ENCODE assay signal across 9 mouse cellular contexts in the genomic region with DNA sequence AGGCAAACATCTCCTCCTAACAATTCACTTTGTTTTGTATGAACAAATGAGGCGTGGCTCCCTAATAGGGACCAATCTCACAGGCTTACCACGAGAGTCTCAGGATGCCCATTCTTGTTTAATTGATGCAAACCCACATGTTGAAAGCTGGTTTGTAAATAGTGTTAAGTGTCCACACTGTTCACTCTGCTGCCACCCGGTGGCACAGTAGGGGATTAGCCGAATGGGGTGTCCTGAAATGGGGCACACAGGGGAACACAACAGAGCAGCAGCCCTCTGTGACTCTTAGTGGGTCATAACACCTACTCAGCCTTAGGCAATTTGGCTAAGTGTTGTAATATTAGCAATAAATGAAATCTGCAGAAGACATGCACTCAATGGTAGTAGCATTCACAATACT.
A peak's percentile ranks its signal among the peaks of the same experiment; 100 is the strongest.
DNase-seq lines count a peak whose midpoint lies in the region; ATAC-seq and TF ChIP-seq lines count a peak whose summit lies in the region.
"Had no signal": no experiment of that assay in that cellular context is flagged by ENCODE, and none has a peak within 500 bp of the region (broad histone marks: within the 10 kb centered on the region; RNA-seq: fewer than 3 reads in every experiment).

No protein-coding gene starts in this region.

- no peak for TF ChIP-seq EP300 in liver, embryonic 14.5 days (IDR thresholded peaks at IDR 0.05; ENCODE audit: low read depth)

- DNase-seq in liver, embryonic 14.5 days (ENCODE audit: low read depth in 3 of 3, low spot score in 3 of 3): no peak
- DNase-seq in liver, embryonic 11.5 days (ENCODE audit: low spot score): no peak
- DNase-seq in cerebellum, adult 11 months: peak; percentile 15
- DNase-seq in forebrain, embryonic 14.5 days (ENCODE audit: low spot score): peak; percentile 89
- peak; percentile 49 for DNase-seq in kidney, adult 2 months
- peak; percentile 64 for DNase-seq in left cerebral cortex, postnatal 4 days

- intact Hi-C loops in left cerebral cortex, postnatal 4 days (cut with DNase I): loop anchor here (10.0 kb wide), 1 partner anchor 144 kb away; no protein-coding TSS in a partner anchor

- no peaks in the 10 kb centered on the region for H3K27me3 ChIP-seq in liver, embryonic 14.5 days (ENCODE audit: control insufficient read depth, insufficient read depth, low read length)
- no peaks in the 10 kb centered on the region; the same call in 1 of the 2 replicates for H3K27me3 ChIP-seq in liver, embryonic 11.5 days (replicated peaks; ENCODE audit: control insufficient read depth, insufficient read depth, low read length)
- no peaks in the 10 kb centered on the region for H3K27me3 ChIP-seq in forebrain, embryonic 14.5 days (replicated peaks; ENCODE audit: control insufficient read depth, insufficient read depth, low read length)
- H3K27me3 ChIP-seq in kidney, adult 2 months (replicated peaks; ENCODE audit: control insufficient read depth, insufficient read depth, low read length): no peaks in the 10 kb centered on the region
- H3K27me3 ChIP-seq in neural tube, embryonic 13.5 days: 0 out of 2 replicates have a peak, but pooled peaks cover 6% of the 10 kb centered on the region

- H3K9ac ChIP-seq in liver, embryonic 14.5 days (replicated peaks): no peak overlapping the region
- H3K9ac ChIP-seq in liver, embryonic 11.5 days (ENCODE audit: low read depth, low read length): no peak overlapping the region
- no peak overlapping the region for H3K9ac ChIP-seq in forebrain, embryonic 14.5 days (ENCODE audit: low read length)
- H3K9ac ChIP-seq in neural tube, embryonic 13.5 days: no peak overlapping the region

- 5% methylated on average over 4 of the region's 4 CpGs for WGBS in liver, embryonic 14.5 days (ENCODE audit: insufficient replicate concordance)
- WGBS in liver, embryonic 11.5 days: 8% methylated on average over 4 of the region's 4 CpGs
- 4% methylated on average over 4 of the region's 4 CpGs for WGBS in forebrain, embryonic 14.5 days
- 9% methylated on average over 4 of the region's 4 CpGs for WGBS in kidney, adult 2 months
- WGBS in neural tube, embryonic 13.5 days: 7% methylated on average over 4 of the region's 4 CpGs

- H3K4me2 ChIP-seq in liver, embryonic 14.5 days (ENCODE audit: low read depth): no peak overlapping the region
- no peak overlapping the region for H3K4me2 ChIP-seq in liver, embryonic 11.5 days
- H3K4me2 ChIP-seq in forebrain, embryonic 14.5 days (ENCODE audit: low read length): no peak overlapping the region
- H3K4me2 ChIP-seq in neural tube, embryonic 13.5 days: no peak overlapping the region

- H3K36me3 ChIP-seq in liver, embryonic 14.5 days (replicated peaks; ENCODE audit: control insufficient read depth, insufficient read depth, low read depth): no peaks in the 10 kb centered on the region
- no peaks in the 10 kb centered on the region for H3K36me3 ChIP-seq in liver, embryonic 11.5 days (ENCODE audit: control insufficient read depth, insufficient read depth, low read length)
- no peaks in the 10 kb centered on the region for H3K36me3 ChIP-seq in forebrain, embryonic 14.5 days (ENCODE audit: control insufficient read depth, insufficient read depth, low read length)
- H3K36me3 ChIP-seq in kidney, adult 2 months (ENCODE audit: control insufficient read depth, insufficient read depth, low read length): no peaks in the 10 kb centered on the region
- H3K36me3 ChIP-seq in neural tube, embryonic 13.5 days: no peaks in the 10 kb centered on the region

- no peak for TF ChIP-seq POLR2A in kidney, adult 2 months (IDR thresholded peaks at IDR 0.05; ENCODE audit: low read depth, low read length)

- ATAC-seq in liver, embryonic 14.5 days (ENCODE audit: insufficient read depth): no peak
- no peak for ATAC-seq in liver, embryonic 11.5 days (replicated peaks; ENCODE audit: low FRiP score)
- peak; percentile 88 for ATAC-seq in forebrain, embryonic 14.5 days
- peak; percentile 75; the same call in 1 of the 2 replicates for ATAC-seq in neural tube, embryonic 13.5 days (ENCODE audit: low read depth)
- ATAC-seq in inflammation-experienced regulatory T-cells, adult 6 months: no peak

- H3K4me3 ChIP-seq in liver, embryonic 14.5 days (ENCODE audit: insufficient read depth in 1 of 2, low read depth in 2 of 2, low read length in 2 of 2): no peak overlapping the region
- H3K4me3 ChIP-seq in liver, embryonic 11.5 days (ENCODE audit: low read depth, low read length): no peak overlapping the region
- H3K4me3 ChIP-seq in forebrain, embryonic 14.5 days (ENCODE audit: low read depth, low read length): no peak overlapping the region
- H3K4me3 ChIP-seq in kidney, adult 2 months (ENCODE audit: insufficient read depth, low read depth, low read length): no peak overlapping the region
- no peak overlapping the region for H3K4me3 ChIP-seq in neural tube, embryonic 13.5 days

- no peak overlapping the region for H3K27ac ChIP-seq in liver, embryonic 14.5 days
- H3K27ac ChIP-seq in liver, embryonic 11.5 days (ENCODE audit: low read depth, low read length): no peak overlapping the region
- H3K27ac ChIP-seq in forebrain, embryonic 14.5 days (ENCODE audit: low read depth, low read length): no peak overlapping the region
- H3K27ac ChIP-seq in kidney, adult 2 months (ENCODE audit: insufficient read depth, low read depth, low read length): no peak overlapping the region
- H3K27ac ChIP-seq in neural tube, embryonic 13.5 days (replicated peaks): no peak overlapping the region
- H3K27ac ChIP-seq: macrophage had no signal

- TF ChIP-seq CTCF in liver, embryonic 14.5 days (IDR thresholded peaks at IDR 0.05; ENCODE audit: low read depth): peak; percentile 65
- TF ChIP-seq CTCF in kidney, adult 2 months (conservative IDR thresholded peaks at IDR 0.05; ENCODE audit: insufficient read depth, insufficient read length, low read depth, low read length): peak; percentile 78

- no peaks in the 10 kb centered on the region for H3K9me3 ChIP-seq in liver, embryonic 14.5 days (ENCODE audit: control insufficient read depth, low read length)
- H3K9me3 ChIP-seq in liver, embryonic 11.5 days (ENCODE audit: control insufficient read depth, low read length): no peaks in the 10 kb centered on the region
- no peaks in the 10 kb centered on the region for H3K9me3 ChIP-seq in forebrain, embryonic 14.5 days (replicated peaks; ENCODE audit: control insufficient read depth, low read length)
- H3K9me3 ChIP-seq in neural tube, embryonic 13.5 days: no peaks in the 10 kb centered on the region

- H3K4me1 ChIP-seq in liver, embryonic 14.5 days (replicated peaks; ENCODE audit: control insufficient read depth in 2 of 2, insufficient read depth in 2 of 2, low read length in 1 of 2): no peaks in the 10 kb centered on the region
- no peaks in the 10 kb centered on the region for H3K4me1 ChIP-seq in liver, embryonic 11.5 days (replicated peaks; ENCODE audit: control insufficient read depth, insufficient read depth, low read length)
- H3K4me1 ChIP-seq in forebrain, embryonic 14.5 days (ENCODE audit: control insufficient read depth, insufficient read depth, low read length): peaks cover 3% of the 10 kb centered on the region; the same call in 1 of the 2 replicates
- H3K4me1 ChIP-seq in kidney, adult 2 months (ENCODE audit: control insufficient read depth, insufficient read depth, low read length): no peaks in the 10 kb centered on the region
- no peaks in the 10 kb centered on the region for H3K4me1 ChIP-seq in neural tube, embryonic 13.5 days (replicated peaks)

Comparison
In these comparisons a context has a peak if more than half of its experiments do, and no peak if none do; other contexts are left out.
1. ATAC-seq: peak in forebrain, embryonic 14.5 days (single experiment) and neural tube, embryonic 13.5 days (single experiment); none in liver, embryonic 14.5 days (single experiment), liver, embryonic 11.5 days (single experiment) and inflammation-experienced regulatory T-cells, adult 6 months (single experiment).
2. DNase-seq: peak in cerebellum, adult 11 months (single experiment), forebrain, embryonic 14.5 days (single experiment), kidney, adult 2 months (single experiment) and left cerebral cortex, postnatal 4 days (single experiment); none in liver, embryonic 14.5 days (0 of 3) and liver, embryonic 11.5 days (single experiment).